Mouse (Mus musculus) frontal cortex, adult 2 months (tissue): ENCODE data around the gene 4930519G04Rik. TPM values are rescaled to one million over a fixed set of nuclear protein-coding genes. Genes with fewer than 3 reads are reported as not detected.
"Not testable (repeated sequence)": the region's sequence is repeated elsewhere in the genome, so short reads cannot be mapped to it uniquely, and the experiment has no call there.

Experiments
- DNase-seq, 2 experiments: peaks; one replicate each; pipeline ENCODE4 v3.0.0; 2022; ENCODE audit warnings: low spot score in 1 of 2; ENCODE audit errors: extremely low spot score in 1 of 2
- polyA plus RNA-seq: library from polyadenylated mRNA; depleted of rRNA; stranded (reverse); fragments of >200 nt; gene quantifications from 2 replicates; pipeline ENCODE4 v1.2.3, GENCODE M21; 2012

4930519G04Rik gene
- polyA plus RNA-seq, 1 experiment: not detected

DNA sequence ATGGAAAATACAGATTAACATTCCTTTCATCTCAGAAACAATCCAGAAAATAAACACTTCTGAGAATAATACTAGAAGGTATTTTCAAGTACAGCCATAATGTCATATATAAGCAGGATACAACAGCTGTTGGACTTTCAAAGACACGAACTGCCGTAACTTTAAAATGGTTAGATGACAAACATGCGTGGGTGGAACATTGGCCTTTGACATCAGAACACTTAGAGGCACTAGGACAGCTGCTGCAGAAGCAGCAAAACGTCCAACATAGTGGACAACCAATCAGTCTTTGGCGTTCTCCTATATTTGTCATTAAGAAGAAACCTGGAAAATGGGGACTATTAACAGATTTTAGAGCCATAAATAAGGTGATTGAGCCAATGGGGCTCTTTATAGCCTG lies 13.0 kb upstream of the 4930519G04Rik start:
- DNase-seq: not testable (repeated sequence)

- not testable (repeated sequence) for DNase-seq
These were observed 11.3 kb upstream of the 4930519G04Rik start for GRCm38 (mm10) chr5:114842155-114842554.

- DNase-seq: no peak
These were observed 10.8 kb upstream of the 4930519G04Rik start for GRCm38 (mm10) chr5:114842674-114843073.

DNA sequence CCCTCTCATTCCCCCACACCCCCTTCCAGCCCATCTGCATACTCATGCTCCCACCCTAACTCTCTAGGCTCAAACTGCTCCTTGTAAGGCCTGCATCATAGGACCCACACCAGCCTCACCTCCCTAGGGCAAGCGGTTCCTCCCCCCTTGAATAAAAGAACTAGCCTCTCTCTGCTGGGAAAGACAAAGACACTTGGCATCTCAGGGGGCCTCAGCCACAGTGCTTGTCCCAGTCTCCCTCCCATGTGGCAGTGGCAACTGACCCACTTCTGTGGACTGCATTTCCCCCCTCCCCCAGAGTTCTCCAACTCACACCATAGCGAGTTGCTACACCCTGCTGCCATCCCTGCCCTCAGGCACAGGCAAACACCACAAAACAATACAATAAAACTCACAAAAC lies 9.1 kb upstream of the 4930519G04Rik start:
- not testable (repeated sequence) for DNase-seq

DNA sequence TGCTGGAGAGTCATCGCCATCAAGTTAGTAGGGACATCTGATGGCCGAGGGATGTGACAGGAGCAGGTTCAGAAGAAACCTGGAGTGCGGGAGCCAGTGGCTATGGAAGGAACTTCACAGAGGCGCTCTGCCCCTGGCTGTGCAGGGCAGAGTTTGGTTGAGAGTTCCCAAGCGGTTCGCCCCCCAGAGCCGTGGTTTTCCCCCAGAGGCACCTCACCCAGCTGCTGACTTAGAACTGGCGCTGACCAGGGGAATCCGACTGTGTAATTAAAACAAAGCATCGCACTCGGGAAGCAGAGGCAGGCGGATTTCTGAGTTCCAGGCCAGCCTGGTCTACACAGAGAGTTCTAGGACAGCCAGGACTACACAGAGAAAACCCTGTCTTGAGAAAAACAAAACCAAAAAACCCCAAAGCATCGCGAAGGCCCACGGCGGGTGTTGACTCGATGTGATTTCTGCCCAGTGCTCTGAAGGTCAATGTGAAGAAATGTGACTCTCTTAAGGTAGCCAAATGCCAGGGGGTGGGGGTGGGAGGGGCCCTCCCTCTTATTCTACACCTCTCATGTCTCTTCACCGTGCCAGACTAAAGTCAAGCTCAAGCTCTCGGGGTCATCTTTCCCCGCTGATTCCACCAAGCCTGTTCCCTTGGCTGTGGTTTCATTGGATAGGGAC lies 1.8 kb upstream of the 4930519G04Rik start:
- no peak for DNase-seq

GRCm38 (mm10) chr5:114858582-114858981 lies 5.1 kb downstream of the 4930519G04Rik start, which contains the start of gene Gm9936:
Gene Gm9936, minus strand, starts transcription at chr5:114858682.
- DNase-seq: no peak

DNA sequence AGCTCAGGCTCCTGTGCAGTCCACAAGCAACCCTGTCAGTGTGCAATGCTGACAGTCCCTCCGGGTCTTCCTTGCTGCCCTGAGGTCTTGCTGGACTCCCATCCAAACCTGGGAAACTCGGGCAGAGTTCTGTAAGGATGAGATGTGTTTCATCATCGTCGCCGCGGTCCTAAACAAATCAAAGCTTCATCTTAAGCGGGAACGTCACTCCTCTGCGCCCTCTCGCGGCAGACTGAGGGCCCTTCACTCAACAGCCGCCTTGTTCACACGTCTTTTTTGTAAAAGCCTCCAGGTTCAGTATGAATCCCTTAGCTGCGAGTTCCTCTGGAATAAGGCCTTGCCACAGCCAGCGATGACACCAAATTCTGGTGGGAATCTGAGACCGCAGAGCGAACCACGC lies 5.8 kb downstream of the 4930519G04Rik start:
- DNase-seq: peak; percentile 8 to 81

DNA sequence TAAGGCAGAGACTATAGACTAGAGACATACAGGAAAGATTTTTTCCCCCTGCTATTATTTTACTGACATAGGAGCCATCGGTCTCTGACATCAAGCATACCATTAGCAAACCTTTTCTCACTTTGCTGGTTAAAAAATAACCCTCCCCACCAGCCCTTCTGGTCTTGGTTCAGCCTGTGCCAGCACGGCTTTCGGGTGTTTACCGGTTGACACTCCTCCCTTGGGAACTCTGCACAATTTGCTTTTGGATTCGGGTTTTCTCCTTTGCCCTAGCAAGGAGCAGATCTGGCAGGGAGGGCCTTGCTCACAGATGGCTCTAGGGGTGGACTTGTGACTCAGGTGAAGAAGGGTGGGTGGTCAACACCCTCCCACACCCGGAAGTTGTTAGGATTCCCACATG lies 8.3 kb downstream of the 4930519G04Rik start:
- DNase-seq: no peak

DNA sequence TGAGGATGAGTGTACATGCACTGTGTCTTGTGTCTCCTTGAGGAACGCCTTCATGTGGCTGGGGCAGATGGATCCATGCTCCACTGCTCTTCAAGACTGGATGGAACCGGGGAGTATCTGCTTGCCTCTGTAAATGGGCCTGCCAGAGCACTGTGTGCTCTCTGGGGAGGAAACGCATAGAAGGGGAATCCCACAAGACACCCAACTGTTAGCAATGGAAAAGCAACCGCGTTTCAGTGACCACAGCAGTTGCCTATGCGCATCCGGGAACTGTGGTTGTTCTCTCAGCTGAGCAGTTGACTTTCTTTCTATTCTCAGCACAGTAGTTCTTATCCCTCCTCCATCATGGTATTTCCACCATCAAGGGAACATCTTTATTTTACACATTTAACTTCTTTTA lies 11.3 kb downstream of the 4930519G04Rik start:
- DNase-seq: no peak

GRCm38 (mm10) chr5:114865279-114865678 lies 11.8 kb downstream of the 4930519G04Rik start:
- no peak for DNase-seq

- no peak for DNase-seq
These were observed 22.4 kb downstream of the 4930519G04Rik start for GRCm38 (mm10) chr5:114875858-114876257.

DNA sequence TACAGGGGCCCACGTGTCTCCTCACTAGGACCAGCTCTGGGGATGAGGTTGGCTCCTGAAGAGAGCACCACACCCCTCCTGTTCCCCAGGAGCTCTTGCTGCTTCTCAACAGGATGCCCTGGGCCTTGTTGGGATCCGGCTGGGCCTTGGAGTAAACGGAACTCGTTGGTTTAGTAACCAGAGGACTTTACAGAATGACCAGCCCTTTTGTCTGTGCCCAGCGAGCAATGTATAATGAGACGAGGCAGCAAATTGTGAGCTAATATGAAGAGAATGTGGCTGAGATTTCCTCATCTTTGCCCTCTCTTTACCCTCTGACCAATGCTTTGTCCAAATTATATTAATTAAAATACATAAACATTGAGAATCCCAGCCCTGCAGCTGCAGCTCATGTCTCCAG lies 22.9 kb downstream of the 4930519G04Rik start:
- DNase-seq: no peak

DNA sequence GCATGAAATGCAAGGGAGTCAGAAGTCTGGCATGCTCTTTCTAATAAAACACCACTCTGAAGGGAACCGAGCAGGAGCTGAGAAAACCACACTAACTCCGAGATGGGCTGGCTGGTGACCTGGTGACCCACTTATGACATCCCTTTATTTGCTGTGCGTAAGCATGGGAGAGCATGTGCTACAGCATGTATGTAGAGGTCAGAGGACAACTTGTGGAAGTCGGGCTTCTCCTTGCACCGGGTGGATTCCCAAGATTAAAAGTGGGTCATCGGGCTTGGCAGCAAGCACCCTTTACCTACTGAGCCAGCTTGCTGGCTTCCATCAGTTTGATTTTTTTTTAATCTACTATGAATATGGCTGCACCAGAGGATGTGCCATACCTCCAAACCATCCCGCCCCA lies 24.0 kb downstream of the 4930519G04Rik start:
- DNase-seq: no peak

DNA sequence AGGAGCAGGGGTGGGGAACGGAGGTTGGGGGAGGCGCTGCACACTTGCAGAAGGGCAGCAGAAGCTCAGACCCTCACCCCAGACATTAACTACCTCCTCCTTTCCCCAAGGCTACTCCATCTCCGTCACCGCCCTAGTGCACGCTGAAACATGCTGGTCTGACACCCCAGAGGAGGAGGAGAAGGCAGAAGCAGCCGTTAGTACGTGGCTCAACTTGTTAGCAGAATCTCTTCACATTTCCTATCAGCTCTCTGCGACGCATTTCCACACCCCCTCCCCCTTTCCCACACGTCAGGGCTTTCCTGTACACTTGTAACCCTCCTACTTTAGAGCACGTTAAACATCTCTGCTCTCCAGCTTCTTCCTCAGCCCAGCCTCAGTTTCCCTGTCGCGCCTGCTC lies 25.9 kb downstream of the 4930519G04Rik start:
- no peak for DNase-seq

DNA sequence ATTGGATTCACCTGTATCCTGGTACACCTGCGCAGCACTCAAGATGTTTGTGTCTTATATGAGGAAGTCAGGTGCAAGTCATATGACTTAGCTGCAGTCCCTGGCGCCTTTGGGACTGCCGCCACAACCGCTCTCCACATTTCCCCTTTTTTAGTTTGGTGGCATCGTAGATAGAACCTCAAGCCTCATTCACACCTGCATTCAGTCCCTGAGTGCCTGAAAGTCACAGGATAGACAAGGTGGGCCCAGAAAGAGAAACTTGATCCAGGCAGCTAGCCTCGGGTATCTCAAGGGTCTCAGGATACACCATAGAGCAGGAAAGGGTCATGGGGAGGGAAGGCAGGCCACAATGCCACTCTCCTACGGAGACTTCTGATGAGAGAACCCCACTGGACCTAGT lies 28.9 kb downstream of the 4930519G04Rik start:
- DNase-seq: not testable (repeated sequence)

- DNase-seq: no peak
These were observed 29.6 kb downstream of the 4930519G04Rik start for GRCm38 (mm10) chr5:114883022-114883421.

GRCm38 (mm10) chr5:114886801-114887200 lies 33.3 kb downstream of the 4930519G04Rik start:
- DNase-seq: no peak

GRCm38 (mm10) chr5:114888995-114889394 lies 35.5 kb downstream of the 4930519G04Rik start:
- DNase-seq: no peak

GRCm38 (mm10) chr5:114895542-114895941 lies 42.1 kb downstream of the 4930519G04Rik start:
- DNase-seq: no peak

DNA sequence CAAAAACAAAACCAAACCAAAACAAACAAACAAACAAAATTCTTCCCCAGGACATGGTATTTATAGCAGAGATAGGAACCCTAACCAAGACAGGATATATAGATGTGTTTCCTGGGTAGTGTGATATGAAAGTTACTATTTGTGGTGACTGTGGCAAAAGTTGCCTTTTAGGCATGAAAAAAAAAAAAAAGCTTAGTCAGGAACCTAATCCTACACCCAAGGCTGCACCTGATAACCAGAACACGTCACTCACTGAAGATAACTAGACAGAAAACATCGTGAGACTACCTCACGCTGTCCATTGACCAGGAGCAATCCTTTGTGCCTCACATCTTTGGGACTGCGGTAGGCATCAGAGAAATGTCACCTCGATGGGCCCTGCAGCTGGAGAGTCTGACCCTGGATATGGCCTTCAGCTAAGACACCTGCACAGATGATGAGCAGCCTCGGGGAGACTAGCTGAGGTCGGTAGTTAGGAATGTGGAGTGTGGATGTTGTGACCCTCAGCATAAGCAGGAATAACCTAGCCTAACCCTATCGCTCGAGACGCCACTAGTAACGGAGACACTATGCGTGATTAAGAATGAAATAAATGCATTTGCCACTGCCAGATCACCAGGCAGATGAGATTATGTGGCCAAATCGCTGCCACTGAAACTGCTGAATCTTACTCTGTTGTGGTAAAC lies 43.4 kb downstream of the 4930519G04Rik start, which contains the start of gene Oasl2:
TSS of gene Oasl2 (plus strand) at position 249 of the 686 bp plus-strand sequence.
- DNase-seq: no peak

DNA sequence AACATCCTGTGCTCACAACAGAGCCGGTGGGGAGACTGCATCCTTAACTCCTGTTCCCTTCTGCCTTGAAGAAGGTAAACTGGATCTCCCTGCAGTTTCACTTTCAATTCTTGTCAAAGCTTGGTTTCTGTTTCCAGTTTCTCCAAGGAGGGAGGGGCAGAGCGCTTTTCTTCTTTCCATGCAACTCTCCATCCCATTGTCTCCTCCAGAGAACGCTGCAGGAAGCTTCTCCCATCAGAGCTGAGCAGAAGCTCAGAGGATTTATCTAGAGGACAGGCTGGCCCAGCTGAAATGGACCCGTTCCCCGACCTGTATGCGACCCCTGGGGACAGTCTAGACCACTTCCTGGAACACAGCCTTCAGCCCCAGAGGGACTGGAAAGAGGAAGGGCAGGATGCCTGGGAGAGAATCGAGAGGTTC lies 43.9 kb downstream of the 4930519G04Rik start:
- no peak for DNase-seq

DNA sequence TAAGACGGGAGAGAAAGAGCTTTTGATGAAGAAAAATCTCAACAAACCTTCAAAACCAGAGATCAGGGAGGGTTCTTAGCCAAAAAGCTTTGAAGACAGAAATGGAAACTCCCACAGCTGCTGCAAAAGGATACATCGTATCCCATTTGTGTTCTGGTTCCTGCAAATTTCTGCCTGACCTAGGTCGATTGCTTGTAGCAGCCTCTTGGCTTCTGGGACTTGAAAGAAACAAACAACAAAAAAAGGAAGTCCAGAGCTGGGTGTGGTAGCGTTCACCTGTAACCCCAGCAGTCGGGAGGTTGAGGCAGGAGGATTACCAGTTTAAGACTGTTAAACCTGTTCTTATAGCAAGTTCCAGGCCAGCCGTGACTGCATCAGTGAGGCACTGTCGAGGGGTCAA lies 45.4 kb downstream of the 4930519G04Rik start:
- DNase-seq: no peak
